ENCODE assay signal across 8 mouse cellular contexts in genomic region chr4:149098571-149098970, GRCm38 (mm10). TPM values are rescaled to one million over a fixed set of nuclear protein-coding genes. Genes with fewer than 3 reads are reported as not detected.
DNase-seq lines count a peak whose midpoint lies in the region; ATAC-seq lines count a peak whose summit lies in the region.

No protein-coding gene starts in this region.

- no peaks in the 10 kb centered on the region; the same call in 1 of the 2 replicates for H3K36me3 ChIP-seq in kidney, embryonic 14.5 days (ENCODE audit: control insufficient read depth, insufficient read depth, low read length)
- peaks cover 6% of the 10 kb centered on the region; the same call in 1 of the 2 replicates for H3K36me3 ChIP-seq in hindbrain, embryonic 15.5 days
- no peaks in the 10 kb centered on the region for H3K36me3 ChIP-seq in midbrain, embryonic 16.5 days (ENCODE audit: control insufficient read depth, insufficient read depth, low read length)

- peak overlapping the region; percentile 83 for H3K9ac ChIP-seq in kidney, embryonic 14.5 days (ENCODE audit: low read depth, low read length)
- H3K9ac ChIP-seq in hindbrain, embryonic 15.5 days: peak overlapping the region; percentile 91
- H3K9ac ChIP-seq in midbrain, embryonic 16.5 days (ENCODE audit: low read depth, low read length): peak overlapping the region; percentile 95

- 12% methylated on average over 11 of the region's 11 CpGs for WGBS in kidney, embryonic 14.5 days
- WGBS in hindbrain, embryonic 15.5 days: 27% methylated on average over 11 of the region's 11 CpGs
- 27% methylated on average over 11 of the region's 11 CpGs for WGBS in midbrain, embryonic 16.5 days

- H3K4me3 ChIP-seq in kidney, embryonic 14.5 days (ENCODE audit: low read length): peak overlapping the region; percentile 71
- H3K4me3 ChIP-seq in brown adipose tissue, adult 24 weeks (ENCODE audit: insufficient read depth, low read depth, low read length): peak overlapping the region; percentile 95
- peak overlapping the region; percentile 97 for H3K4me3 ChIP-seq in hindbrain, embryonic 15.5 days
- H3K4me3 ChIP-seq in midbrain, embryonic 16.5 days (ENCODE audit: low read depth, low read length): peak overlapping the region; percentile 100

- no peak for DNase-seq in kidney, postnatal 4 days
- no peak for DNase-seq in layer of hippocampus, adult 9-11 months
- no peak for DNase-seq in frontal cortex, postnatal 14 days (ENCODE audit: low spot score in 2 of 2)
- DNase-seq in gastrocnemius, adult 8-10 months (ENCODE audit: low spot score in 2 of 2): no peak

- peak overlapping the region; percentile 33; the same call in 1 of the 2 replicates for H3K27ac ChIP-seq in kidney, embryonic 14.5 days (ENCODE audit: low read depth, low read length)
- H3K27ac ChIP-seq in brown adipose tissue, adult 24 weeks (replicated peaks; ENCODE audit: low read depth, low read length): peak overlapping the region; percentile 93
- H3K27ac ChIP-seq in hindbrain, embryonic 15.5 days (replicated peaks): no peak overlapping the region
- no peak overlapping the region for H3K27ac ChIP-seq in midbrain, embryonic 16.5 days (ENCODE audit: low read length)

- H3K9me3 ChIP-seq in kidney, embryonic 14.5 days (ENCODE audit: control insufficient read depth, low read length): no peaks in the 10 kb centered on the region
- H3K9me3 ChIP-seq in hindbrain, embryonic 15.5 days: no peaks in the 10 kb centered on the region
- no peaks in the 10 kb centered on the region for H3K9me3 ChIP-seq in midbrain, embryonic 16.5 days (replicated peaks; ENCODE audit: control insufficient read depth, low read length, poor library complexity, severe bottlenecking)

- H3K4me2 ChIP-seq in kidney, embryonic 14.5 days (replicated peaks; ENCODE audit: low read depth, low read length): peak overlapping the region; percentile 82
- H3K4me2 ChIP-seq in hindbrain, embryonic 15.5 days: peak overlapping the region; percentile 97
- peak overlapping the region; percentile 98 for H3K4me2 ChIP-seq in midbrain, embryonic 16.5 days (ENCODE audit: low read length)

- no peak for ATAC-seq in kidney, embryonic 14.5 days (ENCODE audit: low FRiP score, low TSS enrichment)
- no peak for ATAC-seq in hindbrain, embryonic 15.5 days (ENCODE audit: low FRiP score, low read depth)
- no peak for ATAC-seq in midbrain, embryonic 16.5 days

- peaks cover 9% of the 10 kb centered on the region; the same call in 1 of the 2 replicates for H3K4me1 ChIP-seq in kidney, embryonic 14.5 days (ENCODE audit: control insufficient read depth, insufficient read depth, low read length)
- peaks cover 8% of the 10 kb centered on the region for H3K4me1 ChIP-seq in brown adipose tissue, adult 24 weeks (ENCODE audit: control insufficient read depth, insufficient read depth, insufficient read length, low read length)
- H3K4me1 ChIP-seq in hindbrain, embryonic 15.5 days (replicated peaks): peaks cover 16% of the 10 kb centered on the region
- H3K4me1 ChIP-seq in midbrain, embryonic 16.5 days (ENCODE audit: control insufficient read depth, insufficient read depth, low read length): peaks cover 10% of the 10 kb centered on the region

- H3K27me3 ChIP-seq in kidney, embryonic 14.5 days (ENCODE audit: control insufficient read depth, insufficient read depth, low read length): no peaks in the 10 kb centered on the region
- no peaks in the 10 kb centered on the region for H3K27me3 ChIP-seq in hindbrain, embryonic 15.5 days
- no peaks in the 10 kb centered on the region for H3K27me3 ChIP-seq in midbrain, embryonic 16.5 days (ENCODE audit: control insufficient read depth, insufficient read depth, low read depth, low read length)

RNA-seq across cellular contexts. Expression of gene Pex14, which starts 1.1 kb away (rescaled TPM):
- 36.9 and 42.4 TPM in 2 replicates for polyA plus RNA-seq in kidney, embryonic 14.5 days (2014; fragmentation: Nextera tagmentation; extraction: Ambion mirVana)
- polyA plus RNA-seq in brown adipose tissue, adult 24 weeks (2012; ENCODE audit: insufficient read depth, insufficient read length, missing spikeins): 48.8 and 50.3 TPM in 2 replicates
- polyA plus RNA-seq in hindbrain, embryonic 15.5 days (2015; fragmentation: Nextera tagmentation; extraction: Ambion mirVana): 54.4 and 61.9 TPM in 2 replicates
- 57.0 and 58.7 TPM in 2 replicates for polyA plus RNA-seq in midbrain, embryonic 16.5 days (2015; fragmentation: Nextera tagmentation; extraction: Ambion mirVana)
- 10 to 100 TPM; 21.1 to 23.9 (median 23.4) TPM for total RNA-seq in gastrocnemius, adult 8-10 months (2022)

RNA-seq across cellular contexts. Expression of gene Dffa, which starts 5.4 kb away (rescaled TPM):
- 21.0 and 29.3 TPM in 2 replicates for polyA plus RNA-seq in kidney, embryonic 14.5 days (2014; fragmentation: Nextera tagmentation; extraction: Ambion mirVana)
- 7.8 and 11.3 TPM in 2 replicates for polyA plus RNA-seq in brown adipose tissue, adult 24 weeks (2012; ENCODE audit: insufficient read depth, insufficient read length, missing spikeins)
- 23.7 and 25.5 TPM in 2 replicates for polyA plus RNA-seq in hindbrain, embryonic 15.5 days (2015; fragmentation: Nextera tagmentation; extraction: Ambion mirVana)
- 22.8 and 23.3 TPM in 2 replicates for polyA plus RNA-seq in midbrain, embryonic 16.5 days (2015; fragmentation: Nextera tagmentation; extraction: Ambion mirVana)
- total RNA-seq in gastrocnemius, adult 8-10 months (2022): 10 to 100 TPM; 71.6 to 76.6 (median 74.8) TPM

RNA-seq across cellular contexts. Expression of gene Cort, which starts 28.0 kb away (rescaled TPM):
- 0.41 TPM in 1 of 2 replicates, not detected in the other for polyA plus RNA-seq in kidney, embryonic 14.5 days (2014; fragmentation: Nextera tagmentation; extraction: Ambion mirVana)
- polyA plus RNA-seq in brown adipose tissue, adult 24 weeks (2012; ENCODE audit: insufficient read depth, insufficient read length, missing spikeins): not detected in 2 replicates
- polyA plus RNA-seq in hindbrain, embryonic 15.5 days (2015; fragmentation: Nextera tagmentation; extraction: Ambion mirVana): 0.23 and 0.59 TPM in 2 replicates
- polyA plus RNA-seq in midbrain, embryonic 16.5 days (2015; fragmentation: Nextera tagmentation; extraction: Ambion mirVana): 0.45 and 0.77 TPM in 2 replicates
- total RNA-seq in gastrocnemius, adult 8-10 months (2022): under 1 TPM in 2 of 4 experiments, not detected in 2; 0.53 to 0.61 TPM

RNA-seq across cellular contexts. Expression of gene Cenps, which starts 38.9 kb away (rescaled TPM):
- 42.2 and 55.3 TPM in 2 replicates for polyA plus RNA-seq in kidney, embryonic 14.5 days (2014; fragmentation: Nextera tagmentation; extraction: Ambion mirVana)
- polyA plus RNA-seq in brown adipose tissue, adult 24 weeks (2012; ENCODE audit: insufficient read depth, insufficient read length, missing spikeins): not detected in 2 replicates
- 15.3 and 18.8 TPM in 2 replicates for polyA plus RNA-seq in hindbrain, embryonic 15.5 days (2015; fragmentation: Nextera tagmentation; extraction: Ambion mirVana)
- polyA plus RNA-seq in midbrain, embryonic 16.5 days (2015; fragmentation: Nextera tagmentation; extraction: Ambion mirVana): 17.7 and 18.9 TPM in 2 replicates
- 1 to 10 TPM; 5.2 to 8.7 (median 6.2) TPM for total RNA-seq in gastrocnemius, adult 8-10 months (2022)

Comparison
In these comparisons a context has a peak if more than half of its experiments do, and no peak if none do; other contexts are left out.
1. H3K27ac ChIP-seq: peak in kidney, embryonic 14.5 days (single experiment) and brown adipose tissue, adult 24 weeks (single experiment); none in hindbrain, embryonic 15.5 days (single experiment) and midbrain, embryonic 16.5 days (single experiment).
2. Peak in every context shown above with its lines, with median percentiles within 50 percentile points of each other: H3K4me2 ChIP-seq, H3K4me3 ChIP-seq and H3K9ac ChIP-seq.